Mouse (Mus musculus) c-Kit-positive CD71-positive TER-119-positive erythroid progenitor cells, embryonic 14.5 days (primary cell): ENCODE data around the gene 2610301B20Rik.
"Not testable (repeated sequence)": the region's sequence is repeated elsewhere in the genome, so short reads cannot be mapped to it uniquely, and the experiment has no call there.

Experiments
- DNase-seq: peaks from one replicate; pipeline ENCODE4 v3.0.0-alpha.2; 2013; ENCODE audit warnings: low spot score

2610301B20Rik gene

DNA sequence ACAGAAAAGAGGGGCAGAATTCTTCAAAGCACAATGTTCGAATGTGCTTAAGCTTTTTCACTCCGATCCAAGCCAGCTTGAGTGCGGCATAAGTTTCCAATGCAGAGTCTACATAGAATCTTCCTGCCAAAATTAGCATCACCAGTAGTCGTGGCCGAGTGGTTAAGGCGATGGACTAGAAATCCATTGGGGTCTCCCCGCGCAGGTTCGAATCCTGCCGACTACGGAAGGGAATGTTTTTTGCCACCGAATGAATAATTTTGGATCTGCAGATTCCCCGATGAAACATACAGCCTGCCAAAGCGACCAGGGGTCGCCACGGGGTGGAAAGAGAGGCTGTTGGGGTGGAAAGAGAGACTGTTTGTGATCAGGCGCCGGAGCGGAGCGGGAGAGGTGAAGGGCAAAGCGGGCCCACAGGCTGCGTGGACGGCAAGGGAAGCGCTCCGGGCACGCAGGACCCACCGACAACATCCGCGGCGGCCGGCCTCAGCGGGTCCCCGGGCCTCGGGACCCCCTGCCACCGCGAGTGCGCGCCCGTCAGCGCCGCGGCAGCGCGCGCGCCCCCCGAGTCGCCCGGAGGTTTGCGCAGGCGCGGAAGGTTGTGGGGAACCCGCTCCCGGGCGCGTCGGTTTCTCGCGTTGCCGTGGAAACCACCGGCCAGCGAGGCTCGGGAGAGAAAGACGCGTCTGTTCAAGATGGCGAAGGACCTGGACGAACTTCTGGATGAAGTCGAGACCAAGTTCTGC is at the start of gene 2610301B20Rik:
2610301B20Rik (plus strand) TSS at position 579 of the 746 bp plus-strand sequence.
- peak; percentile 93 for DNase-seq

DNA sequence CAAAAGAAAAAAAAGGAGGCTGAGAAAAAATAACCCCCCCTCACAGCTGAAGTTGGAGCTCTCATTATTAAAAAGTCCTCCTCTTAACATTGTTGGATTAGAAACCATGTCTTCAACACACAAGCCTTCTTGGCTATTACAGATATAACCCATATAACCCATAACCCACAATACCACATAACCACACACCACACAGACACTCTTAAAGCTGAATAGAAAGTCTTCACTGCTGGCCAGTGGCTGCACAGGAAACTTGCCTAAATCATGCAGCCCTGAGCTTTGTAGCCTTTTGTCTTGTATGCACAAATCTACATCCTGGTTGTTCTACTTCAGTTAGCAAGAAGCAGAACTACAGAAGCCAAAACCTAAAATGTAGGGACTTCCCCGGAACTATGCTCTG is 41.0 kb upstream of the 2610301B20Rik start:
- no peak for DNase-seq

DNA sequence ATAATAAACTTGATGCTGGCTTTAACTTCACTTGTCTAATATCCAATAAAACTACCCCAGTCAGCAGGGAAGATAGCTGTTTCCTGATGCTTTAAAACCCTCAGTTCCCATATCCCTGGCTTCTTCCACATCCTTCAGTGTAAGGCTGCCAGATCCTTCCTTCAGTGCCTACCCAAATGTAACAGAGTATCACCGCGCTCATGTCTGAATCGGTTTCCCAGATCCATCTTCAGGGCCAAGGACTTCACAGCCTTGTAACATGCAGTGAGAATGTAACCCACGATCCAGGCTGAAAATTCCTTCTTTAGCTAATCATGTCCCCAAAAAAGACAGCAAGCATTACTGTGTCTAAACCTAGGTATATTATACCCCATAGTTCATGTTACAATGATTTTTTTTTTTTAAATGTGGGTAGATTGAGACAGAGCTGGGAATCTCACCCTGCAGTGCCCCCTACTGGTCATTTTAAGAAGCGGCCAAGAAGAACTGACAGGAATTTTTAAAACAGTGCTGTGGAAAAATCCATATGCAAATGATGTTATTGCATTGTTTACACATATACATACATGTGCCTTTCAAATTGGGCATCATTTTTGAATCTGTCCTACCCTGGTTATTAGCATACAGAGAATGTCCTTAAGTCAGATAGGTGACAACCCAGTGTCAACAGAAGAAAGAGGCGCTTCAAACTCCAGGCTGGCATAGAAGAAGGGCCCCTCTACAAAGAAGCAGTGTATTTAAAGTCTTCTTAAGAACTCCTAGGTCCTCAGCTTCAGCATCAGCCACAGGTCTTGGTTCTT is 38.8 kb upstream of the 2610301B20Rik start:
- DNase-seq, result peak; percentile 11

DNA sequence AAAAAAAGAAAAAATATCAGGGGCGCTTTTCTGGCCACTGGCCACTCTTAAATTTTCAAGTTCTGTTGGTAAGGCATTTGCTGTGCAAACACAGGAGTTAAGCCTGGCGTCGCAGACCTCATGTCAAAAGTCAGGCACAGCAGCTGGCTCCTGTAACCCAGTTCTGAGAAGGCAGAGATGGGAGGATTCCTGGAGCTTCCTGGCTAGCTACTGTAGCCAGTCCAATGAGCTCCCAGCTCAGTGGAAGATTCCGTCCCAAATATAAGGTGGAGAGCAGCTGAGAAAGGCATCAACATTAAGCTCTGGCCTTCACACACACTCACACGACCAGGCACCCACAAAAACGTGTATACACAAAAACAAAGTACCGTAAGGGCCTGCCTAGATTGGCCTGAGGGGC is 28.4 kb upstream of the 2610301B20Rik start:
- DNase-seq, result no peak

DNA sequence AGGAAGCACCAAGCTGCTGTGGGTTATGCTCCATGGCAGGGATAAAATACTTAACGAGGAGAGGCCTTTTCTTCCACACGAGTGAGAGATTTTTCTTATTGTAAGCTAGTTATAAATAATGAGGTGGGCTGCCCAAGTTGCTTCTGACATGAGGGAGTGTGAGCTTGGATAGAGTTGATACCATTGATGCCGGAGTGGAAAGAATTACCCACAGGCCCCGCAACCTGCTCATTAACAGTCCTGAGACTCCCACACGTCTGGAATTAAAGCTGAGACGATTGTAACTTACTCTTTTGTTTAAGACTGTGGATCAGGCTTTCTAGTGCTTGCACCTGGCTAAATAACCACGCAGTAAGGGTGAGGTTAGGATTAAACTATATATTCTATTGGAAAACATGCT is 24.5 kb upstream of the 2610301B20Rik start:
- no peak for DNase-seq

DNA sequence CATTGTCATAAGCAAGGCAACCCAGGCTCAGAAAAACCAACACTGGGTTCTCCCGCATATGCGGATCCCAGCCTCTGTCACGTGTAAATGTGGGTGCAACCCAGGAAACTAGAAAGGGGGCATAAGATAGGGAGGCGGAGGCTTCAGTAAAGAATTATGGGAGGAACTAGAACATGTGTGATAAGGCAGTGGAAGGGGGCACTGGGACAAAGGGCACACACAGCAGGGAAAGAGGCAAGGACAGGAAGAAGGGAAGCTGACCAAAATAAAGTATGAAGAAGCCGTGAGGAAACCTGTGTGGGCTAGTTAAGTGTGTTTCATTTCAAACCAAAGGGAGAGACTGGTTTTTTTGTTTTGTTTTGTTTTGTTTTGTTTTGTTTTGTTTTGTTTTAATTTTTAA is 23.3 kb upstream of the 2610301B20Rik start:
- no peak for DNase-seq

DNA sequence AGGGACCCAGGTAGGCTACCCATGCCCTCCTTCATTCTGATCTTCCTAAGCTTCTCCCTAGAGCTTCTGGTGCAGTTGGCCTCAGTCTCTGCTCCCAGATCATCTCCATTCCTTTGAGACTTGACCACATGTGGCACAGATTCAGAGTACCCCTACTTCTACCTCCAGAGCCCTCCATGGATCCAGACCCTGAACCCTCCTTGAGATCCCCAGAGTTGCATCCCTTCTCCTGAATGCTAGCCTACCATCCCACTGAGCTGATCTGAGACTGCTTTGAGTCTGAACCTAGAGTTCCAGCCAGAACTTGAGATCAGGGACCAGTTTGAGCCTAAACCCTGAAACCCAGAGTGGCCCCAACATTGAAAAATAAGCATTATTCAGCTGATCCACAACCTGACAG is 15.1 kb upstream of the 2610301B20Rik start:
- DNase-seq, result no peak

DNA sequence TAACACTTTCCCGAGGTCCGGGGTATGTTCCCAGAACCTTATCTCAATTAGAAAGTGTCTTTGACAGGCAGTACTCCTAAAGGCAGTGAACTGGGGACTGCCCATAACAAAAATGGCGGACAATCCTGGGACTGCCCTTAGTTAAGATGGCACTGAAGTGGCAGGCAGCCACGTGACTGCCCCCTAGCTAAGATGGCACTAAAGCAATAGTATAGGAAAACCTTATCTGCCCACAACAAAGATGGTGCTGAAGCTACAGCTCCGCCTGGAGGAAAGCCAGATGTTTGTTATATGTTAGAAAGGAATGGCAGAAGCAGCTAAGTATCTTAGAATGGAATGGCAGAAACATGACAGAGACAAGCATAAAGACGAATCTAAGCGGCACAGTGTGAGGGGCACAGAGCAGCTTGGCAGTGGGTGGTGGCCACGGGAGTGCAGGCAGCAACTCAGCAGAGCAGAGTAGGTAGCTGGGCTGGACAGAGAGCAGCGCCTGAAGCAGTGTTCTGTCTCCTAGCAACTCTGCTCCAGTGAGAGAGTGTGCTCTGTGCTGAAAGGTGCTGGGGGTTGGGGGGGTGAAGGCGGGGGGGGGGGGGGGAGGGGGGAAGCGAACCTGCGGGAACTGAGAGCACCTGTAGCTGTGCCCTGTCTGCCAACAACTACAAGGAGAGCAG is 14.3 kb upstream of the 2610301B20Rik start:
- DNase-seq, result peak; percentile 13

DNA sequence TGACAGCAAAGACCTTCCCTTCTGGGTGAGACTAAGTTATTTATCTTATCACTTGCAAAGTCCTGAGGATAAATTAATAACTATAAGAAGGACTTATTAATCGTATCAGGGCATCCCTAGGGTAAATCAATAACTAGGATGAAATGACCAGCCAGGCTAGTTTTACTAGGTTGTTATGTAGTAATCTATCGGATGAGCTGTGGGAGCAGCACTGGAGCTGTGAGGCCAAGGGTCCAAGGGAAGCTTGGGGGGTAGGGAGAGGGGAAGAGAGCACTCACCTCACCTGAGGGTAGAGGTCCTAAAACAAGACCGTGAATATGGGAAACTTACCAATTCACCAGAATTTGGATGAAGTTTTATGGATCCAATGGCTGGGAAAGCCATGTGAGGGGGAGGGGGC is 13.5 kb upstream of the 2610301B20Rik start:
- DNase-seq, result no peak

DNA sequence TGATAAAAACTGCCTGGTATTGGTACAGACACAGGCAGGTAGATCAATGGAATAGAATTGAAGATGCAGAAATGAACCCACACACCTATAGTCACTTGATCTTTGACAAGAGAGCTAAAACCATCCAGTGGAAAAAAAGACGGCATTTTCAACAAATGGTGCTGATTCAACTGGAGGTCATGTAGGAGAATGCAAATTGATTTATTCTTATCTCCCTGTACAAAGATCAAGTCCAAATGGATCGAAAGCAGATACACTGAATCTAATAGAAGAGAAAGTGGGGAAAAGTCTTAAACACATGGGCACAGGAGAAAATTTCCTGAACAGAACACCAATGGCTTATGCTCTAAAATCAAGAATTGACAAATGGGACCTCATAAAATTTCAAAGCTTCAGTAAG is 11.4 kb upstream of the 2610301B20Rik start:
- DNase-seq, result not testable (repeated sequence)

DNA sequence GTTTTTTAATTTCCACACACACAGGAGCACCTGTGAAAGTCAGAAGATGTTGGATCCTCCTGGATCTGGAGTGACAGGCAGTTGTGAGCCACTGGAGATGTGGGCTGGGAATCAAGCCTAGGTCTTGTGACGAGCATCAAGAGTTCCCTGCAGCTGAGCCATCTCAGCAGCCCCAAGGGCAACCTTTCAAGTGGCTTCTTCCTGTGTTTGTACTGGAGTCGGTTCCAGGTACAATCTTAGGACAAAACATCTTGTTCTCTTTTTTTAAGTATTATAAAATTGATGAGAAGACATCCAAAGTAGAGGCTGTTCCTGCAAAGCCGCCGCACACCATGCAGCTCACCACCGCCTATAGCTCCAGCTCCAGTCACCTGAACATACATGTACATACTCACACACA is 2.1 kb upstream of the 2610301B20Rik start:
- no peak for DNase-seq

DNA sequence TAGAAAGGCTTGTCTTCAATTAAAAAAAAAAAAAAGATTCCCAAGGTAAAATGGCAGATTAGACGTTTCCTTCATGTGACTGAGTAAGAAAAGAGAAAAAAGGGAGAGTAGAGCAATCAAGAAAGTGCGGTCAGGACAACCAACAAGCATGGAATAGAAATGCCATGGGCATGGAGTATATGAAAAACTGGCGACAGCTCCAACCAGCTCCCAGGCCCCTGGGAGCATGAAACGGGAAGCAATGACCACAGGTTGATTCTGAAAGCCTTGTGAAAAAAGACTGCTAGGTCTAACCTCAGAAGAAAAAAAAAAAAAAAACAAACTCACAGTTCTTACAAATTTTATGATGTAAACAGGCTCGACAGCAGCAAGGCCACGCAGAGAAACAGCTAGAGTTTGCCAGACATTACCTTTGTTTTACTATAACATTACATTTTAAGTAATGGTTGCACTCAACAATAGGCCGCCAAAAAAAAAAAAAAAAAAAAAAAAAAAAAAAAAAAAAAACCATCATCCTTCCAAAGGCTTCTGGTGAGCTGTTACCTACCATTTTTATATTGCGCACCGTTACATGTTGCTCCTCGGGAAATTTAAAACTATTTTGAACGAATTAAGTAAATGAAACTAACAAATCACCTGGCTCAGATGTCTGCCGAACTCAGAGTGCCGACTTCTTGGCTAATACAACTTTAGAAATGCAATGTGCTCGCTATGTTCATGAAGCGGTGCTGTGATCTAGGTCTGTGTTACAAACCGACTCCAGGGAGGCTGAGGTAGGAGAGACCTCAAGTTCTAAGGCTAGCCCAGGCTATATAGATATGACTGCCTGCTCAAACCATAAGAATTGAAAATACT is 1.4 kb upstream of the 2610301B20Rik start:
- DNase-seq, result peak; percentile 25

DNA sequence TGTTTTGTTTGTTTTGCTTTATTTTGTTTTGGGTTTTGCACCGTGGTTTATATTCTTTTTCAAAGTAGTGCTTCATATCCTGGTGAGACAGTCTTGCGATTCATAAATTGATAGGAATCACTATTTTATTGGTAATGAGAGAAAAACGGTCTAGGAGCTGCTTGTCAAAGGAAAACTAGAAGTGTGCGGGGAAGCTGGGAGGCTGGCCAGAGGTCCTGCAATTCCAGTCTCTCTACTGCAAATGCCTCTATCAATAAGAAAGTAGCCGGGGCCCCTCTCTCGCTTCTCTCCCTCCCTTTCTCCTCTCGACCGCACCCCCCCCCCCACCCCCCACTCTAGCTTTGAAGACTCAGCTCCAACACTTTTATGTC is 764 bp upstream of the 2610301B20Rik start:
- peak; percentile 51 for DNase-seq

DNA sequence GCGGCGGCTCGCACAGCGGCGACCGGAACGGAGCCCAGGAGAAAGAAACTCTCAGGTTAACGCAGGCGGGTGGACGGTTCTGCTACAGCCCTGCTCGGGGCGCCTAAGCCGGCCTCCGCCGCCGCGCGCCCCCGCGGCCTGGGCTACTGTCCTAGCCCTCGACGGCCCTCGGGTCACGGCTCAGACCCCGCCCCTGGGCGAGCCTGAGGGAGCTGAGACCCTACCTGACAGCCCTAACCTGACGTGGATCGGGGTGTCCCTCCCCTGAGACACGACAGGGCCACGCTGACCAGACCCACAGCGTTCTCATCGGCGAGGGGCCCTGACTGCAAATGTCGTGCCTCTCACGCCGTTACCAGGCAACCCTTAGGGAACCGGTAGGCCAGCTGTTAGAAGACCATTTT is 422 bp downstream of the 2610301B20Rik start:
- DNase-seq, result peak; percentile 47

DNA sequence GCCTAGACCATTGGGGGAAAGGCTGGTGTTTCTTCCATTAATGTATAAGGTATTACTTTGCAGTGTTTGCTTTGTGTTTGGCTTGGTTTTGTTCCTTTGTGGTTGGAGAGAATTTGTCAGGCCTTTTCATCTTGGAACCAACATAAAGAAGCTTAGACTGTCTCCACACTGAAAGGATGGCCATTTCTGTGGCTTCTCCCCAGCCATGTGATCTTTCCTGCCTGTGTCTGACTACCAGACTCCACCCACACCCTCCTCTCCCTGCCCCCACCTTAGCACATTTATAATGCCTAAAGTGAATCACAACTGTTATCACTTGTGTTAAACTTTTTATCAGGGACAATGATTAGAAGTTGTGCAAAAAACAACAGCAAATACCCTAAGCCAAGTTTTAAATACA is 1.1 kb downstream of the 2610301B20Rik start:
- peak; percentile 63 for DNase-seq

DNA sequence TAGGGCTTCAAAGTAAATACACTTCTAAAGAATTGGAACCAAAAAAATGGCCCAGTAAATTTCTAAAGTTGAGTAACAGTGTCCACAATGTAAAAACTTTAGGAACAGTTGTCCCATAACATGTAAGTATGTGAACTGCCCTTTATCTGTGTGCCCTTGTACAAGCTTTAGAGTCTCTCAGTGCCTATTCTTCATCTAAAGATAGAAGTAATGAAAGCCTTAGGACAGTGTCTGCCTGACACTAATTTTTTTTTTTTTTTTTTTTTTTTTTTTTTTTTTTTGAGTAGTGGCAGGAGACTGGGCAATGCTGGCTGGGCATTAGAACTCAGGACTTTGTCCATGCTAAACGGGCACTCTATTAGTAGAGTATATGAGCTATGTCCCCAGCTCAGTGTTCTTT is 2.8 kb downstream of the 2610301B20Rik start:
- no peak for DNase-seq

DNA sequence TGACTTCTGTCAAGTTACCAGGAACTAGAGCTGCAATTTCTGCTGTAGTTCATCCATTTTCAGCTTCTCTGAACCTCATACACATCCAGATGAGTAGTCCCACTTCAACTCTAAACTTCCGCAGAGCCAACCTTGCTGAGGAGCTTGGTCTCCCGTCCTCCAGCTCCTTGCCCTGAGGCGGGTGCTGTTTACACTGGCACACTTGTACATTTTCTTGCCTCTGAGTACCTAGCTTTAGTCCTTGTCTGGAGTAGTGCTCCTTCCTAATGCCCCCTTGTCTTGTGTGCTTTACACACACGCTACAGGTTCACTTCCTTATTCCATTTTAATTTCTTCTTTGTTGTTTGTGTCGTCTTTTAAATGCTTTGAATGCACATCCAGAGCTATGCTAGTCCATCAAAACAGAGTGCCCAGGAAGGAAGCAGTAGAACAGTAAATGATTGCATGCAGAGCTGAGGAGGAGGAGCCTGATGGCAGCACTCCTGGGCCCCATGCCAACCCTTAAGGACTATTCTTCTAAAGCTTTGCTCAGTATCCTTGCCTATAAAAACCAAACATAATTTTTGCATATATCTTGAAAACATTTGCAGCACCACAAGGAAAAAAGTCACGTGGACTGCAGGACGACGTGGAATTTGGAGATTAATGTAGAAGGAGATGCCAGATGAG is 9.6 kb downstream of the 2610301B20Rik start:
- no peak for DNase-seq

DNA sequence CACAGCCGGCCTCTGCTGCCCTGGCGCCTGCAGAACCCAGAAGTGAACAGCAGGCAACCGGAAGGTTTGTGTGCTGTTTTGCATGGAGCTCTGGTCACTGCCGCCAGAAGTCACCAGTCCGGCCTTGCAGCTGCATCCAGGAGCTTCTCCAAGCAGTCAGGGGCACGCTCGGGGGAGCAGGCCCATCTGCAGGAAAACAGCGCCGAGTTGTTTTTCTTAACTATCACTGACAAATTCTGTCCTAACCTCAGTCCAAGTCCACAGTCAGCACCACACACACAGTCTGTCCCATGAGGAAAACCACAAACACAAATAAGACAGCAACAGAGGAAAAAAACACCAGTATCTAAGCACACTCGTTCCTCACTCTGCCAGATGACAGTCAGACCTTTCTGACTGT is 14.5 kb downstream of the 2610301B20Rik start:
- DNase-seq, result no peak

DNA sequence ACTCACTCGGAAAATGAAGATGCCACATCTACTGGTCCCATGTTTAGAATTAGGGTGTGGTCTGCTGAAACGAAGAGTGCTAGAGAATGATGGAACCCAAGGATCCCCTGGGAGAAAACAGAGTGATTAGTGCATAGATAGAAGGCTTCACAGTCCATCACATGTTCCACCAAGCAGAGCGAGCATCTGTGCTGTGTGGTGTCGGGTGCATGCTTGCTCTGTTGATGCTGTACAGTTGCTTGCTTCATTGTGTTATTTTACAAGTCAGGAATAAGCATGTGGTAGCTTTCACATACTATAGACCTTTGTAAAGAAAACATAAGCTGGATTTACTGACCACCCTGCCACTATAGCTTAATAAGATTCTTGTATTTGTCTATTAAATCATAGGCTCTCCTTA is 22.0 kb downstream of the 2610301B20Rik start:
- no peak for DNase-seq

DNA sequence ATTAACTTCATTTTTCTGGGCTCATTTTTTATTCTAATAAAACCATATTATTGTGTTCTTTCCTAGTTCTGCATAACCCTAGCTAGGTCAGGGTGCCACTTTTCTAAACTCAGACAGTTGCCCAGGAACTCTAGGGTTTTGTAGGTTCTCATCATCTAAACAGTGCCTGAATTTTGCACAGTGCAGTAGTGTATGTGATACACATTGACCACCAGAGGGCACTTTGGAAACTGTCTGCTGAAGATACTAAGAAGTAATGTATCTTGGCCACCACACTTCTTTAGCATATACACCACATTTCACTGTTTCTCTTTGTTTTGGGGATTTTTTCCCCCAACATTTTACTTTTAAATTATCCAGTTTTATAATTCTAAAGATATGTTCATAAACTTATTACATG is 22.6 kb downstream of the 2610301B20Rik start:
- no peak for DNase-seq

DNA sequence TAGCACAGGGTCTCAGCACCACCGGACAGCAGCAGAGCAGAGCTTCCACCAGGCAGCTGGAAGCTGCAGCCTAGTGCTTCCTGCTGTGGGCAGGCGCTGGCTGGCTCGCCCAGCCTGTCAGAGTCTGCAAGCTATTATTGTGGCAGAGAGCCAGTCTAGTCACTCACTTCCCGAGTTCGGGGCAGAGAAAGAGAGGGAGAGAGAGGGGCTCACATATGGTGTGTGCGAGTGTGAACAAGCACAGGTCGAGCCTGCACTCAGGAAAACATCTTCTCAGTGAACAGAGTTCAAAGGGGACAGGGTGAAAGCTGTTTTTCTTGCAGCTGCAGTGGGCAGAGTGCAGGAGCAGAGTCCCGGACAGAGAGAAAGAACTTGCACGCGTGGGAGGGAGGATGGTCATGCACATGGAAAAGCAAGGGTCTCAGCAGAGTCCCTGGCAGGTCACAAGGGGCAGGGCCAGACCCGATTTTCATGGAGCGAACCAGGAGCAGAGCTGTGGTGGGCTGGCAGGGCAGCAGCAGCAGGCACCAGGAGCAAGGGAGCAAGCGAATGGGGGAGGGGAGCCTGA is 31.0 kb downstream of the 2610301B20Rik start:
- no peak for DNase-seq
